Mouse (Mus musculus) neural tube, embryonic 13.5 days (tissue): ENCODE results near the gene Gna12. TPM values are rescaled to one million over a fixed set of nuclear protein-coding genes. Genes with fewer than 3 reads are reported as not detected.

Source experiments
- ATAC-seq: fragments of 200-750 bp; cut with Nextera tagmentation; 2 replicates; pipeline ENCODE4 v1.8.0; 2017; ENCODE audit warnings: low read depth, mild to moderate bottlenecking, moderate TSS enrichment, moderate library complexity
- H3K27ac ChIP-seq: fragments of 300-500 bp; sonication (generic); replicated peaks from 2 replicates; pipeline ENCODE4 v1.5.1; 2015; ENCODE audit warnings: moderate library complexity, mild to moderate bottlenecking, inconsistent platforms
- H3K27me3 ChIP-seq: fragments of 300-500 bp; sonication (generic); 2 replicates; pipeline ENCODE4 v1.6.1; 2015; ENCODE audit warnings: mild to moderate bottlenecking, inconsistent platforms
- H3K36me3 ChIP-seq: fragments of 300-500 bp; sonication (generic); 2 replicates; pipeline ENCODE4 v1.6.1; 2015; ENCODE audit warnings: mild to moderate bottlenecking, inconsistent platforms
- H3K4me1 ChIP-seq: fragments of 300-500 bp; sonication (generic); replicated peaks from 2 replicates; pipeline ENCODE4 v1.6.1; 2015; ENCODE audit warnings: inconsistent platforms
- H3K4me2 ChIP-seq: fragments of 300-500 bp; sonication (generic); 2 replicates; pipeline ENCODE4 v1.6.1; 2015; ENCODE audit warnings: inconsistent platforms, mild to moderate bottlenecking, moderate library complexity
- H3K4me3 ChIP-seq: fragments of 300-500 bp; sonication (generic); 2 replicates; pipeline ENCODE4 v1.5.1; 2015; ENCODE audit warnings: mild to moderate bottlenecking, inconsistent platforms
- H3K9ac ChIP-seq: fragments of 300-500 bp; sonication (generic); 2 replicates; pipeline ENCODE4 v1.6.1; 2015; ENCODE audit warnings: moderate library complexity, mild to moderate bottlenecking, inconsistent platforms
- H3K9me3 ChIP-seq: fragments of 300-500 bp; sonication (generic); 2 replicates; pipeline ENCODE4 v1.6.1; 2016; ENCODE audit warnings: inconsistent platforms
- WGBS: fragments of 180-500 bp; shearing (Covaris S2); methylation state at CpG from one replicate; pipeline ENCODE4 v1.1.7; 2015; 5-methylcytosine and 5-hydroxymethylcytosine counted together
- polyA plus RNA-seq: library from polyadenylated mRNA; unstranded; fragments of >200 nt; fragmentation: Nextera tagmentation; extraction: Ambion mirVana; gene quantifications from 2 replicates; pipeline ENCODE4 v1.2.1, GENCODE M21; 2015

The Gna12 gene
- polyA plus RNA-seq, 1 experiment from 2014 or later, result 35.0 TPM

GRCm38 (mm10) chr5:140743706-140744131, 86.5 kb downstream of the Gna12 start:
- no peak for ATAC-seq
- no peak overlapping the region for H3K4me3 ChIP-seq
- H3K9ac ChIP-seq, result no peak overlapping the region
- H3K27ac ChIP-seq, result no peak overlapping the region
- 31% methylated on average over 12 of the region's 12 CpGs for WGBS
- H3K4me1 ChIP-seq, result peaks cover 8% of the 10 kb centered on the region
- no peaks in the 10 kb centered on the region for H3K36me3 ChIP-seq
- H3K4me2 ChIP-seq, result no peak overlapping the region
- H3K27me3 ChIP-seq, result no peaks in the 10 kb centered on the region
- H3K9me3 ChIP-seq, result no peaks in the 10 kb centered on the region

- no peaks in the 10 kb centered on the region for H3K9me3 ChIP-seq
- H3K27ac ChIP-seq, result no peak overlapping the region
- H3K36me3 ChIP-seq, result no peaks in the 10 kb centered on the region
- H3K4me1 ChIP-seq, result peaks cover 6% of the 10 kb centered on the region; the same call in 1 of the 2 replicates
- no peak overlapping the region for H3K9ac ChIP-seq
- H3K27me3 ChIP-seq, result peaks cover 11% of the 10 kb centered on the region
- no peak for ATAC-seq
- no peak overlapping the region for H3K4me2 ChIP-seq
- H3K4me3 ChIP-seq, result no peak overlapping the region
Observed at GRCm38 (mm10) chr5:140741877-140742276, 88.4 kb downstream of the Gna12 start.

- no peak overlapping the region for H3K4me3 ChIP-seq
- H3K27me3 ChIP-seq, result peaks cover 20% of the 10 kb centered on the region
- H3K36me3 ChIP-seq, result no peaks in the 10 kb centered on the region
- 73% methylated on average over 11 of the region's 11 CpGs for WGBS
- peaks cover 7% of the 10 kb centered on the region for H3K4me1 ChIP-seq
- H3K4me2 ChIP-seq, result no peak overlapping the region
- no peak overlapping the region for H3K9ac ChIP-seq
- no peak for ATAC-seq
- peaks cover 6% of the 10 kb centered on the region; the same call in 1 of the 2 replicates for H3K9me3 ChIP-seq
- no peak overlapping the region for H3K27ac ChIP-seq
Observed at GRCm38 (mm10) chr5:140741040-140741439, 89.2 kb downstream of the Gna12 start.

GRCm38 (mm10) chr5:140739813-140740212, 90.4 kb downstream of the Gna12 start:
- 81% methylated on average over 12 of the region's 12 CpGs for WGBS
- Histone ChIP-seq H3K27me3 (peaks cover 32% of the 10 kb centered on the region), H3K4me1 (peaks cover 17% of the 10 kb centered on the region), H3K4me3 (no peak overlapping the region), H3K36me3 (no peaks in the 10 kb centered on the region), H3K9me3 (peaks cover 6% of the 10 kb centered on the region; the same call in 1 of the 2 replicates), H3K27ac (no peak overlapping the region), H3K4me2 (no peak overlapping the region), H3K9ac (no peak overlapping the region)
- no peak for ATAC-seq

GRCm38 (mm10) chr5:140736166-140736565, 94.1 kb downstream of the Gna12 start:
- 22% methylated on average over 11 of the region's 13 CpGs for WGBS
- Histone ChIP-seq H3K4me3 (no peak overlapping the region), H3K27me3 (peaks cover 40% of the 10 kb centered on the region), H3K4me1 (peaks cover 15% of the 10 kb centered on the region), H3K4me2 (peak overlapping the region; percentile 58), H3K9ac (no peak overlapping the region), H3K36me3 (no peaks in the 10 kb centered on the region), H3K9me3 (peaks cover 6% of the 10 kb centered on the region; the same call in 1 of the 2 replicates), H3K27ac (no peak overlapping the region)
- ATAC-seq, result no peak

GRCm38 (mm10) chr5:140735297-140735696, 94.9 kb downstream of the Gna12 start:
- H3K9ac ChIP-seq, result peak overlapping the region; percentile 58; the same call in 1 of the 2 replicates
- H3K4me1 ChIP-seq, result peaks cover 11% of the 10 kb centered on the region
- peak overlapping the region; percentile 58 for H3K4me2 ChIP-seq
- H3K9me3 ChIP-seq, result peaks cover 6% of the 10 kb centered on the region; the same call in 1 of the 2 replicates
- H3K27ac ChIP-seq, result no peak overlapping the region
- peak overlapping the region; percentile 26 for H3K4me3 ChIP-seq
- peak; percentile 36; the same call in 1 of the 2 replicates for ATAC-seq
- no peaks in the 10 kb centered on the region for H3K36me3 ChIP-seq
- WGBS, result 1% methylated on average over 19 of the region's 22 CpGs
- H3K27me3 ChIP-seq, result peaks cover 40% of the 10 kb centered on the region

- H3K36me3 ChIP-seq, result no peaks in the 10 kb centered on the region
- peaks cover 40% of the 10 kb centered on the region for H3K27me3 ChIP-seq
- ATAC-seq, result no peak
- H3K27ac ChIP-seq, result no peak overlapping the region
- peaks cover 6% of the 10 kb centered on the region; the same call in 1 of the 2 replicates for H3K9me3 ChIP-seq
- WGBS, result 71% methylated on average over 3 of the region's 3 CpGs
- H3K4me2 ChIP-seq, result no peak overlapping the region
- H3K4me1 ChIP-seq, result peaks cover 11% of the 10 kb centered on the region
- no peak overlapping the region for H3K9ac ChIP-seq
- no peak overlapping the region for H3K4me3 ChIP-seq
Observed at GRCm38 (mm10) chr5:140733336-140733735, 96.9 kb downstream of the Gna12 start.

- Histone ChIP-seq H3K27me3 (peaks cover 32% of the 10 kb centered on the region), H3K27ac (no peak overlapping the region), H3K36me3 (no peaks in the 10 kb centered on the region), H3K4me3 (no peak overlapping the region), H3K4me2 (no peak overlapping the region), H3K9me3 (peaks cover 6% of the 10 kb centered on the region; the same call in 1 of the 2 replicates), H3K9ac (no peak overlapping the region), H3K4me1 (peaks cover 11% of the 10 kb centered on the region)
- ATAC-seq, result no peak
- WGBS, result 64% methylated on average over 4 of the region's 4 CpGs
Observed at GRCm38 (mm10) chr5:140732195-140732594, 98.0 kb downstream of the Gna12 start.

GRCm38 (mm10) chr5:140731040-140731797, 99.0 kb downstream of the Gna12 start:
- Histone ChIP-seq H3K36me3 (no peaks in the 10 kb centered on the region), H3K27me3 (peaks cover 23% of the 10 kb centered on the region), H3K27ac (no peak overlapping the region), H3K4me3 (no peak overlapping the region), H3K9ac (no peak overlapping the region), H3K4me2 (no peak overlapping the region), H3K4me1 (peaks cover 15% of the 10 kb centered on the region), H3K9me3 (peaks cover under 1% of the 10 kb centered on the region; the same call in 1 of the 2 replicates)
- no peak for ATAC-seq
- 90% methylated on average over 11 of the region's 11 CpGs for WGBS

- 83% methylated on average over 17 of the region's 17 CpGs for WGBS
- H3K4me1 ChIP-seq, result peaks cover 30% of the 10 kb centered on the region
- no peak overlapping the region for H3K27ac ChIP-seq
- H3K36me3 ChIP-seq, result no peaks in the 10 kb centered on the region
- H3K9me3 ChIP-seq, result no peaks in the 10 kb centered on the region
- no peak overlapping the region for H3K9ac ChIP-seq
- H3K4me3 ChIP-seq, result no peak overlapping the region
- H3K27me3 ChIP-seq, result no peaks in the 10 kb centered on the region
- H3K4me2 ChIP-seq, result no peak overlapping the region
- no peak for ATAC-seq
Observed at GRCm38 (mm10) chr5:140726946-140727740, 103.1 kb downstream of the Gna12 start.

- Histone ChIP-seq H3K9ac (no peak overlapping the region), H3K36me3 (no peaks in the 10 kb centered on the region), H3K9me3 (no peaks in the 10 kb centered on the region), H3K4me1 (peaks cover 30% of the 10 kb centered on the region), H3K27ac (peak overlapping the region; percentile 72), H3K4me2 (no peak overlapping the region), H3K27me3 (no peaks in the 10 kb centered on the region), H3K4me3 (no peak overlapping the region)
- ATAC-seq, result peak; percentile 80
- 65% methylated on average over 7 of the region's 7 CpGs for WGBS
Observed at GRCm38 (mm10) chr5:140726062-140726839, 104.0 kb downstream of the Gna12 start.
